Mouse (Mus musculus) ES-E14 (cell line): ENCODE data around the gene Jph3.

ENCODE experiments used
- MAFK ChIP-seq: IDR thresholded peaks from 2 replicates; pipeline ENCODE4 v1.6.1; 2014; ENCODE audit warnings: mild to moderate bottlenecking, low read depth, low read length, inconsistent platforms; ENCODE audit not compliant: insufficient read depth
- ZC3H11A ChIP-seq: IDR thresholded peaks from 2 replicates; pipeline ENCODE4 v1.6.1; 2012; ENCODE audit warnings: low read depth, mild to moderate bottlenecking, inconsistent platforms, low read length, borderline replicate concordance
- ZNF384 ChIP-seq: IDR thresholded peaks from 2 replicates; pipeline ENCODE4 v1.6.1; 2012; ENCODE audit warnings: low read depth, low read length, inconsistent platforms

- TF ChIP-seq MAFK (no peak), ZNF384 (no peak), ZC3H11A (no peak)
Measured at GRCm38 (mm10) chr8:121832503-121832902, 103.1 kb downstream of the Jph3 start.
